Mouse (Mus musculus): ENCODE measurements around the gene Gm9964.
"Not testable (repeated sequence)": the region's sequence is repeated elsewhere in the genome, so short reads cannot be mapped to it uniquely, and the experiment has no call there.

The Gm9964 gene

GRCm38 (mm10) chr11:79296856-79297491, at the start of gene Gm9964:
Gm9964 (minus strand) TSS chr11:79296906.
- no peak for DNase-seq (ENCODE audit: low spot score in 2 of 2)

GRCm38 (mm10) chr11:79339808-79340781, 43.4 kb upstream of the Gm9964 start:
- peak in 1 of 2 experiments; percentile 66 for DNase-seq (ENCODE audit: low spot score in 2 of 2)

GRCm38 (mm10) chr11:79339234-79339807, 42.6 kb upstream of the Gm9964 start, which contains the start of gene Nf1:
Nf1 (plus strand) TSS chr11:79339693.
- DNase-seq (ENCODE audit: low spot score in 2 of 2) = peak; percentile 93 to 96

GRCm38 (mm10) chr11:79338621-79339020, 41.9 kb upstream of the Gm9964 start:
- no peak for DNase-seq (ENCODE audit: low spot score in 2 of 2)

- DNase-seq (ENCODE audit: low spot score in 2 of 2) = no peak
Observed at GRCm38 (mm10) chr11:79336722-79337267, 40.1 kb upstream of the Gm9964 start.

- DNase-seq (ENCODE audit: low spot score in 2 of 2) = no peak
Observed at GRCm38 (mm10) chr11:79335077-79335476, 38.4 kb upstream of the Gm9964 start.

- DNase-seq (ENCODE audit: low spot score in 2 of 2) = no peak
Observed at GRCm38 (mm10) chr11:79329585-79329984, 32.9 kb upstream of the Gm9964 start.

GRCm38 (mm10) chr11:79328060-79328459, 31.4 kb upstream of the Gm9964 start:
- no peak for DNase-seq (ENCODE audit: low spot score in 2 of 2)

GRCm38 (mm10) chr11:79327106-79327505, 30.4 kb upstream of the Gm9964 start:
- no peak for DNase-seq (ENCODE audit: low spot score in 2 of 2)

GRCm38 (mm10) chr11:79325663-79326062, 29.0 kb upstream of the Gm9964 start:
- DNase-seq (ENCODE audit: low spot score in 2 of 2) = no peak

GRCm38 (mm10) chr11:79323985-79324685, 27.4 kb upstream of the Gm9964 start:
- DNase-seq (ENCODE audit: low spot score in 2 of 2) = no peak

- no peak for DNase-seq (ENCODE audit: low spot score in 2 of 2)
Observed at GRCm38 (mm10) chr11:79319807-79320206, 23.1 kb upstream of the Gm9964 start.

GRCm38 (mm10) chr11:79316807-79317345, 20.2 kb upstream of the Gm9964 start:
- DNase-seq (ENCODE audit: low spot score in 2 of 2) = no peak

GRCm38 (mm10) chr11:79310467-79310866, 13.8 kb upstream of the Gm9964 start:
- DNase-seq (ENCODE audit: low spot score in 2 of 2) = no peak

- no peak for DNase-seq (ENCODE audit: low spot score in 2 of 2)
Observed at GRCm38 (mm10) chr11:79307560-79308200, 11.0 kb upstream of the Gm9964 start.

GRCm38 (mm10) chr11:79306996-79307395, 10.3 kb upstream of the Gm9964 start:
- peak in 1 of 2 experiments; percentile 37 for DNase-seq (ENCODE audit: low spot score in 2 of 2)

- DNase-seq (ENCODE audit: low spot score in 2 of 2) = peak in 1 of 2 experiments; percentile 25
Observed at GRCm38 (mm10) chr11:79306510-79306909, 9.8 kb upstream of the Gm9964 start.

- DNase-seq (ENCODE audit: low spot score in 2 of 2) = no peak
Observed at GRCm38 (mm10) chr11:79305697-79306340, 9.1 kb upstream of the Gm9964 start.

GRCm38 (mm10) chr11:79304245-79304644, 7.5 kb upstream of the Gm9964 start:
- DNase-seq (ENCODE audit: low spot score in 2 of 2) = not testable (repeated sequence)

GRCm38 (mm10) chr11:79303109-79303508, 6.4 kb upstream of the Gm9964 start:
- DNase-seq (ENCODE audit: low spot score in 2 of 2) = no peak
